Mouse (Mus musculus): ENCODE measurements around the gene Il12rb1. TPM values are rescaled to one million over a fixed set of nuclear protein-coding genes. Genes with fewer than 3 reads are reported as not detected.
A peak's percentile ranks its signal among the peaks of the same experiment; 100 is the strongest.

Il12rb1 gene
- polyA plus RNA-seq, 1 experiment: 6.5 TPM

GRCm38 (mm10) chr8:70851837-70852236 is 43.6 kb downstream of the Il12rb1 start:
- Histone ChIP-seq H3K79me2 (ENCODE audit: control insufficient read depth, insufficient read depth) (no peaks in the 10 kb centered on the region), H3K4me2 (ENCODE audit: low read depth) (no peak overlapping the region), H3ac (ENCODE audit: control insufficient read depth, insufficient read length) (no peak overlapping the region), H3K4me3 (no peak overlapping the region), H3K36me3 (ENCODE audit: control insufficient read depth, insufficient read depth) (no peaks in the 10 kb centered on the region), H3K27me3 (ENCODE audit: control insufficient read depth, insufficient read depth, insufficient read length) (no peaks in the 10 kb centered on the region)
- TF ChIP-seq SRF (IDR thresholded peaks at IDR 0.05; ENCODE audit: control insufficient read depth, insufficient read length, low read depth): no peak
- TF ChIP-seq E2F4 (IDR thresholded peaks at IDR 0.05; ENCODE audit: insufficient read depth): no peak
- TF ChIP-seq TCF3 (IDR thresholded peaks at IDR 0.05; ENCODE audit: insufficient read length, low read depth): no peak
- no peak for TF ChIP-seq POLR2A (IDR thresholded peaks at IDR 0.05; ENCODE audit: insufficient read length, low read depth)
- TF ChIP-seq TCF12 (IDR thresholded peaks at IDR 0.05; ENCODE audit: insufficient read depth, poor library complexity, severe bottlenecking): no peak
- TF ChIP-seq MYOD1 (IDR thresholded peaks at IDR 0.05; ENCODE audit: control insufficient read depth in 1 of 3, insufficient read length in 2 of 3, low read depth in 2 of 3): no peak
- TF ChIP-seq USF1 (IDR thresholded peaks at IDR 0.05; ENCODE audit: low read depth): no peak
- no peak for TF ChIP-seq REST (IDR thresholded peaks at IDR 0.05; ENCODE audit: insufficient read depth, insufficient read length)
- TF ChIP-seq MYOG (IDR thresholded peaks at IDR 0.05; ENCODE audit: control insufficient read depth in 1 of 3, insufficient read depth in 1 of 3, insufficient read length in 2 of 3, low read depth in 2 of 3): no peak
- TF ChIP-seq POLR2AphosphoS2 (IDR thresholded peaks at IDR 0.05; ENCODE audit: insufficient read length, low read depth): no peak
- TF ChIP-seq MAX (IDR thresholded peaks at IDR 0.05; ENCODE audit: low read depth): no peak
- TF ChIP-seq CEBPB (IDR thresholded peaks at IDR 0.05; ENCODE audit: insufficient read depth, poor library complexity, severe bottlenecking): no peak

- no peak overlapping the region for H3K4me2 ChIP-seq (ENCODE audit: low read depth)
- no peak overlapping the region for H3ac ChIP-seq (ENCODE audit: control insufficient read depth, insufficient read length)
- TF ChIP-seq MYOD1 (IDR thresholded peaks at IDR 0.05; ENCODE audit: control insufficient read depth in 1 of 3, insufficient read length in 2 of 3, low read depth in 2 of 3): peak in 1 of 3 experiments; percentile 10
- TF ChIP-seq E2F4 (IDR thresholded peaks at IDR 0.05; ENCODE audit: insufficient read depth): no peak
- no peaks in the 10 kb centered on the region for H3K36me3 ChIP-seq (ENCODE audit: control insufficient read depth, insufficient read depth)
- no peaks in the 10 kb centered on the region for H3K79me2 ChIP-seq (ENCODE audit: control insufficient read depth, insufficient read depth)
- H3K4me3 ChIP-seq: no peak overlapping the region
- H3K27me3 ChIP-seq (ENCODE audit: control insufficient read depth, insufficient read depth, insufficient read length): no peaks in the 10 kb centered on the region
Measured at GRCm38 (mm10) chr8:70852595-70853231, 44.5 kb downstream of the Il12rb1 start.

GRCm38 (mm10) chr8:70853863-70854262 is 45.6 kb downstream of the Il12rb1 start:
- Histone ChIP-seq H3K36me3 (ENCODE audit: control insufficient read depth, insufficient read depth) (no peaks in the 10 kb centered on the region), H3K79me2 (ENCODE audit: control insufficient read depth, insufficient read depth) (no peaks in the 10 kb centered on the region), H3K27me3 (ENCODE audit: control insufficient read depth, insufficient read depth, insufficient read length) (no peaks in the 10 kb centered on the region), H3K4me3 (no peak overlapping the region), H3K4me2 (ENCODE audit: low read depth) (no peak overlapping the region), H3ac (ENCODE audit: control insufficient read depth, insufficient read length) (no peak overlapping the region)
- TF ChIP-seq MYOD1 (IDR thresholded peaks at IDR 0.05; ENCODE audit: control insufficient read depth in 1 of 3, insufficient read length in 2 of 3, low read depth in 2 of 3): no peak
- no peak for TF ChIP-seq USF1 (IDR thresholded peaks at IDR 0.05; ENCODE audit: low read depth)
- no peak for TF ChIP-seq POLR2AphosphoS2 (IDR thresholded peaks at IDR 0.05; ENCODE audit: insufficient read length, low read depth)
- TF ChIP-seq CEBPB (IDR thresholded peaks at IDR 0.05; ENCODE audit: insufficient read depth, poor library complexity, severe bottlenecking): no peak
- no peak for TF ChIP-seq MYOG (IDR thresholded peaks at IDR 0.05; ENCODE audit: control insufficient read depth in 1 of 3, insufficient read depth in 1 of 3, insufficient read length in 2 of 3, low read depth in 2 of 3)
- TF ChIP-seq TCF12 (IDR thresholded peaks at IDR 0.05; ENCODE audit: insufficient read depth, poor library complexity, severe bottlenecking): no peak
- no peak for TF ChIP-seq TCF3 (IDR thresholded peaks at IDR 0.05; ENCODE audit: insufficient read length, low read depth)
- no peak for TF ChIP-seq POLR2A (IDR thresholded peaks at IDR 0.05; ENCODE audit: insufficient read length, low read depth)
- TF ChIP-seq MAX (IDR thresholded peaks at IDR 0.05; ENCODE audit: low read depth): no peak
- no peak for TF ChIP-seq E2F4 (IDR thresholded peaks at IDR 0.05; ENCODE audit: insufficient read depth)
- TF ChIP-seq SRF (IDR thresholded peaks at IDR 0.05; ENCODE audit: control insufficient read depth, insufficient read length, low read depth): no peak

- Histone ChIP-seq H3K36me3 (ENCODE audit: control insufficient read depth, insufficient read depth) (no peaks in the 10 kb centered on the region), H3K4me3 (peak overlapping the region; percentile 18), H3K27me3 (ENCODE audit: control insufficient read depth, insufficient read depth, insufficient read length) (no peaks in the 10 kb centered on the region), H3K4me2 (ENCODE audit: low read depth) (peak overlapping the region; percentile 81), H3K79me2 (ENCODE audit: control insufficient read depth, insufficient read depth) (no peaks in the 10 kb centered on the region), H3ac (ENCODE audit: control insufficient read depth, insufficient read length) (no peak overlapping the region)
- TF ChIP-seq MYOD1 (IDR thresholded peaks at IDR 0.05; ENCODE audit: control insufficient read depth in 1 of 3, insufficient read length in 2 of 3, low read depth in 2 of 3) (no peak), USF1 (IDR thresholded peaks at IDR 0.05; ENCODE audit: low read depth) (no peak), REST (IDR thresholded peaks at IDR 0.05; ENCODE audit: insufficient read depth, insufficient read length) (no peak), MAX (IDR thresholded peaks at IDR 0.05; ENCODE audit: low read depth) (no peak), POLR2A (IDR thresholded peaks at IDR 0.05; ENCODE audit: insufficient read length, low read depth) (no peak), E2F4 (IDR thresholded peaks at IDR 0.05; ENCODE audit: insufficient read depth) (no peak), POLR2AphosphoS2 (IDR thresholded peaks at IDR 0.05; ENCODE audit: insufficient read length, low read depth) (no peak), TCF12 (IDR thresholded peaks at IDR 0.05; ENCODE audit: insufficient read depth, poor library complexity, severe bottlenecking) (no peak), SRF (IDR thresholded peaks at IDR 0.05; ENCODE audit: control insufficient read depth, insufficient read length, low read depth) (no peak), MYOG (IDR thresholded peaks at IDR 0.05; ENCODE audit: control insufficient read depth in 1 of 3, insufficient read depth in 1 of 3, insufficient read length in 2 of 3, low read depth in 2 of 3) (no peak), CEBPB (IDR thresholded peaks at IDR 0.05; ENCODE audit: insufficient read depth, poor library complexity, severe bottlenecking) (no peak), TCF3 (IDR thresholded peaks at IDR 0.05; ENCODE audit: insufficient read length, low read depth) (no peak)
Measured at GRCm38 (mm10) chr8:70856028-70856427, 47.8 kb downstream of the Il12rb1 start.

Measured in myocyte (in vitro differentiated cells).